Mouse (Mus musculus) bone marrow, adult 2 months (tissue): Measurements from ENCODE around the gene Soat2. TPM values are rescaled to one million over a fixed set of nuclear protein-coding genes. Genes with fewer than 3 reads are reported as not detected.
"Not testable (repeated sequence)": the region's sequence is repeated elsewhere in the genome, so short reads cannot be mapped to it uniquely, and the experiment has no call there.

Source experiments
- H3K27ac ChIP-seq: fragments of 200-500 bp; 2 replicates; pipeline ENCODE4 v1.5.1; 2012; ENCODE audit warnings: low read depth, mild to moderate bottlenecking, control low read depth, inconsistent platforms, low read length; ENCODE audit not compliant: control insufficient read depth, poor library complexity, insufficient read depth
- H3K4me1 ChIP-seq: fragments of 200-500 bp; 2 replicates; pipeline ENCODE4 v1.6.1; 2011; ENCODE audit warnings: low read length; ENCODE audit not compliant: control insufficient read depth, insufficient read depth
- H3K4me3 ChIP-seq: fragments of 200-500 bp; replicated peaks from 2 replicates; pipeline ENCODE3; 2011; ENCODE audit warnings: mild to moderate bottlenecking, low read depth, low read length, control low read depth; ENCODE audit not compliant: control insufficient read depth
- CTCF ChIP-seq: fragments of 200-500 bp; IDR thresholded peaks from 2 replicates; pipeline ENCODE4 v1.5.1; 2011; ENCODE audit warnings: low read length, control low read depth; ENCODE audit not compliant: control insufficient read depth, insufficient read depth
- POLR2A ChIP-seq: fragments of 200-500 bp; IDR thresholded peaks from 2 replicates; pipeline ENCODE4 v1.6.1; 2011; ENCODE audit warnings: low read depth, mild to moderate bottlenecking, control low read depth, low read length, borderline replicate concordance; ENCODE audit not compliant: control insufficient read depth
- WGBS: fragments of 180-500 bp; shearing (Covaris S2); methylation state at CpG from one replicate; pipeline ENCODE4 v1.1.7; 2018; 5-methylcytosine and 5-hydroxymethylcytosine counted together
- polyA plus RNA-seq: library from polyadenylated mRNA; stranded (reverse); fragments of >200 nt; gene quantifications from 2 replicates; pipeline ENCODE4 v1.2.4, GENCODE M21; 2011; ENCODE audit warnings: low replicate concordance; ENCODE audit not compliant: missing spikeins, insufficient read depth, insufficient read length

Gene Soat2
- polyA plus RNA-seq, 1 experiment, result 2.7 TPM

GRCm38 (mm10) chr15:102149561-102149960 is 765 bp upstream of the Soat2 start:
- Histone ChIP-seq H3K4me1 (peaks cover 4% of the 10 kb centered on the region; the same call in 1 of the 2 replicates), H3K27ac (no peak overlapping the region), H3K4me3 (no peak overlapping the region)
- WGBS, result 88% methylated on average over 4 of the region's 4 CpGs
- TF ChIP-seq POLR2A, result no peak
- TF ChIP-seq CTCF, result no peak

DNA sequence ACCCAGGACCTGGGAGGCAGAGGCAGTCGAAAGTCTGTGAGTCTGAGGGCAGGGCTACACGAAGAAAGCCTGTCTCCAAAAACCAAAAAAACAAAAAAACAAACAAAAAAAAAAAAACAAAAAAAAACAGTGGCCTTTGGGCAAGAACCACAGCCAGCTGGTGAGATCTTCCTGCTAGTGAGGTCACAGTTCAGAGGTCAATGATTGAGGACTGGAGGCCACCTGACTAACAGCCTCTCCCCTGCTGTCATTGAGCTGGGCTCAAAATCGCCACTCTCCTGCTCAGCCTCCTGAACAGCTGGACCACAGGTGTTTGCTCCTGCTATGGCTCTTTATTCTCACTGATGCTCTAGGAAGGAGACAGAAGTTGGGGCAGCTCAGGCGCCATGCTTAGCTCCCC is 2.3 kb downstream of the Soat2 start:
- Histone ChIP-seq H3K27ac (no peak overlapping the region), H3K4me3 (no peak overlapping the region), H3K4me1 (peaks cover 3% of the 10 kb centered on the region; the same call in 1 of the 2 replicates)
- TF ChIP-seq POLR2A, result no peak
- TF ChIP-seq CTCF, result no peak
- WGBS, result 72% methylated on average over 4 of the region's 4 CpGs

GRCm38 (mm10) chr15:102155006-102155405 is 4.7 kb downstream of the Soat2 start:
- 92% methylated on average over 6 of the region's 6 CpGs for WGBS
- H3K4me3 ChIP-seq, H3K4me1 ChIP-seq: not testable (repeated sequence)

DNA sequence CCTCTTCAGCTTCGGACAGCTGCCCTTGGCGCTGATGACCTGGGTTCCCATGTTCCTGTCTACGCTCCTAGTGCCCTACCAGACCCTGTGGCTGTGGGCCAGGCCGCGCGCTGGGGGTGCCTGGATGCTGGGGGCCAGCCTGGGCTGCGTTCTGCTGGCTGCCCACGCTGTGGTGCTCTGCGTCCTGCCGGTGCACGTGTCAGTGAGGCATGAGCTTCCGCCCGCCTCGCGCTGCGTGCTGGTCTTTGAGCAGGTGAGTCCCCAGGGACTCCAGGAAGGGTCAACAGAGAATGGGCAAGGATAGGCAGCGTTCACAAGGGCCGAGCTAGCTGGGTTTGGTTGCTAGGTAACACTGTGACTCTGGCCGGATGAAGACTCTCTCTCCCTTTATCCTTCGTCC is 6.5 kb downstream of the Soat2 start:
- no peak for TF ChIP-seq CTCF
- no peak for TF ChIP-seq POLR2A
- Histone ChIP-seq H3K27ac (no peak overlapping the region), H3K4me1 (no peaks in the 10 kb centered on the region; the same call in none of the 2 replicates), H3K4me3 (no peak overlapping the region)
- WGBS, result 89% methylated on average over 20 of the region's 20 CpGs

More at GRCm38 (mm10) chr15:102155006-102155405, 4.7 kb downstream of the Soat2 start:
- not testable (repeated sequence) for H3K27ac ChIP-seq

DNA sequence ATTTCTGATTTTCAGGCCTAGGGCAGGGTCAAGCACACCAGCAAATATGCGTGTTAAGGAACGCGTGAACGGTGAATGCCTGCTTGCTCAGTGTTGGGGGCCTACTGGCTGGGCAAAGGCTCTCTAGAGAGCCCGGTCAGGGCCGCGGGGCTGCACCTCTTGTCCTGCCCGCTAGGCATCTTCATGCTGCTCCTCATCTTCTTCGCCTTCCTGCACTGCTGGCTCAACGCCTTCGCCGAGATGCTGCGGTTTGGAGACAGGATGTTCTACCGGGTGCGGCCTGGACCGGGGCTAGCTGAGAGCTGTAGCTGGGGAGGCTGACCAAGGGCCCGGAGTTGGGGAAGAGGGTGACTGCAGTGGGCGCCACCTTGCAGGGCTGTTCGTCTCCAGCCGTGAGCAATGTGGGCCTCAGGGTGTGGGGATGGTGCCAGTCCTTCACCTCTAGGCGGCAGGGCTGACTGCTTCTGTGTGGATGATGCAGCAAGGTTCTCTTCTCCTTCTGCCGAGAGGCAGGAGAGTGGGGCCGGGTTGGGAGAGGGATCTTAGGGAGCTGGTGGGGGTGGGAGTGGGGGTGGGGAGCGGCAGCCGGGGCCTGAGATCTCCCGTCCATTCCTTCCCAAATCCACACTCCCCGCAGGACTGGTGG is 10.2 kb downstream of the Soat2 start:
- no peak overlapping the region for H3K4me3 ChIP-seq
- TF ChIP-seq POLR2A (no peak), CTCF (no peak)
- 69% methylated on average over 26 of the region's 27 CpGs for WGBS
- peaks cover 2% of the 10 kb centered on the region for H3K4me1 ChIP-seq
- H3K27ac ChIP-seq, result no peak overlapping the region

DNA sequence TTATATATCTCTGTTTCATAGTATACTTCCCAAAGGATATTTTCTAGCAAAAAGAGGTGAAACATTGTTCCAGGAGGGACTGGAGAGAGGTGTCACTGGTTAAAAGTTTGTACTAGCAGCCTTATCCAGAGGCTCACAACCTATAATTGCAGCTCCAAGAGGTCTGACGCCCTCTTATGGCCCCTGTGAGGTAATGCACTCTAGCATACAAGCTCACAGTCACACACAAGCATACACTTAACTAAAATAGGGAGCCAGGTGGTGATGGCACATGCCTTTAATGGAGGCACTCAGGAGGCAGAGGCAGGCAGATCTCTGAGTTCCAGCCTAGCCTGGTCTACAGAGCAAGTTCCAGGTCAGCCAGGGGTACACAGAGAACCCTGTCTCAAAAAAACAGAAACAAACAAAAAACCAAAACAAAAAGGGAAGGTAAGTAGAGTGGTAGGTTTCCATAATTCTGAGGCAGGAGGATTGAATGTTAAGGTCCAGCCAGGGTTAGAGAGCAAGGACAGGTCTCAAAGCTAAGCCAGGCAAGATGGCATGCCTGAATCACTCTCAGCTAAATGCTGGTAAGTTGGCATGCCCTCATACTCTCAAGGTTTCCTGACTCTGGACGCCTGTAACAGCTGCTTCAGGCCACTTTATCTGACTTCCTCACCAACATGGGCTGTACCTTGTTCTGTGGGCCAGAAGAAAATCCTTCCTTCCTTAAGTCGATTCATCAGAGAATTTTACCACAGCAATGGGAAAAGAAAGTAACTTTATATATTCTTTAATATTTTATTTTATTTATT is 13.8 kb downstream of the Soat2 start:
- H3K4me3 ChIP-seq, result no peak overlapping the region
- H3K4me1 ChIP-seq, result peaks cover 2% of the 10 kb centered on the region
- 15% methylated on average over 3 of the region's 3 CpGs for WGBS
- H3K27ac ChIP-seq, result no peak overlapping the region
- TF ChIP-seq CTCF (no peak), POLR2A (no peak)

DNA sequence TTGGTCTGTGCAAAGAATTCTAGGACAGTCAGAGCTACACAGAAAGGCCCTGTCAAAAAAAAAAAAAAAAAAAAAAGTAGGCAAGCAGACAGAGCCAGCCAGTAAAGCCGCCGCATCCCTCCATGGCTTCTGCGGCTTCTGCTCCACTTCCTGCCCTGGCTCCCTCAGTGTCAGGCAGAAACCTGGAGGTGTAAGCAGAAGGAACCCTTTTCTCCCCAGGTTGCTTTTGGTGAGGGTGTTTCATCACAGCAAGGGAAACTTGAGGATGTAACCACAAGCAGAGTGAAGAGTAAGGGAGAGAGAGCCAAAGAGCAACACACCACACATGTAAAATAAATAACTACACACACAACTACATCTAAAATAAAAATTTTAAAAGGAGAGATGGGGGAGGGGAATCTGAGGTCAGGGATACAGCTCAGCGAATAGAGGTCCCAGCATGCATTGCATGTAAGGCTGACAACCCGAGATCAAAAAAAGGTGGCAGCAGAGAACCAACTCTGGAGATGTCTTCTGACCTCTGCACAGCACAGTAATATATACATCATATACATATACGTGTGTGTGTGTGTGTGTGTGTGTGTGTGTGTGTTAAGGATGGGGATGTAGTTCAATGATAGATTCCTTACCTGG is 15.3 kb downstream of the Soat2 start:
- Histone ChIP-seq H3K4me1 (peaks cover 2% of the 10 kb centered on the region; the same call in 1 of the 2 replicates), H3K27ac (no peak overlapping the region), H3K4me3 (no peak overlapping the region)
- WGBS, result 4% methylated on average over 6 of the region's 6 CpGs
- TF ChIP-seq CTCF (no peak), POLR2A (no peak)

DNA sequence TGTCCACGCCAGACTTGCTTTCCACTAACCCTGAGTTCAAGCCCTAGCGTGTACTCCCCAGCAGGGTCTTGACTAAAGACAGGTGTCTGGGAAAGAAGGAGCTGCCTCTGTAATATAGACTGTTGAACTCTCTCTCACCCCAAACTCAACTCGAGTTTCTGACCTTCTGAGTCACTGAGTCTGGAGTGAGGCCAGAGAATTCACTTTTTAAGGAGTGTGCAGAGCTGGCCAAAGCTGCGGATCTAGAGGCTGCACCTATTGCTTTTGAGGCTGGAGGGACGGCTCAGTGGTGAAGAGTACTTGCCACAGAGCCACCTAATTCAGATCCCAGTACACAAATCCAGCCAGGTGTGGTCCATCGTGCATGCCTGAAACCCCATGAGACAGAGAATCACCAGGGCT is 17.3 kb downstream of the Soat2 start:
- Histone ChIP-seq H3K27ac (no peak overlapping the region), H3K4me1 (peaks cover 2% of the 10 kb centered on the region; the same call in 1 of the 2 replicates), H3K4me3 (no peak overlapping the region)
- TF ChIP-seq CTCF, result no peak
- no peak for TF ChIP-seq POLR2A
- 62% methylated on average over 6 of the region's 6 CpGs for WGBS

GRCm38 (mm10) chr15:102169064-102169463 is 18.7 kb downstream of the Soat2 start:
- WGBS, result 60% methylated on average over 2 of the region's 2 CpGs

More at GRCm38 (mm10) chr15:102169064-102169463, 18.7 kb downstream of the Soat2 start:
- Histone ChIP-seq H3K4me3 (no peak overlapping the region), H3K4me1 (peaks cover 2% of the 10 kb centered on the region; the same call in 1 of the 2 replicates), H3K27ac (no peak overlapping the region)
- TF ChIP-seq POLR2A (no peak), CTCF (no peak)
